Mouse (Mus musculus): Measurements from ENCODE around the gene Tmem131. TPM values are rescaled to one million over a fixed set of nuclear protein-coding genes. Genes with fewer than 3 reads are reported as not detected.
"Not testable (repeated sequence)": the region's sequence is repeated elsewhere in the genome, so short reads cannot be mapped to it uniquely, and the experiment has no call there.

The Tmem131 gene
- polyA plus RNA-seq, 1 experiment from 2014 or later = 13.2 TPM

- Histone ChIP-seq H3K4me1 (replicated peaks) (peaks cover 7% of the 10 kb centered on the region; the same call in 1 of the 2 replicates), H3K36me3 (no peaks in the 10 kb centered on the region), H3K4me2 (replicated peaks) (no peak overlapping the region), H3K27me3 (no peaks in the 10 kb centered on the region), H3K9me3 (no peaks in the 10 kb centered on the region), H3K27ac (no peak overlapping the region), H3K9ac (replicated peaks) (no peak overlapping the region), H3K4me3 (replicated peaks) (no peak overlapping the region)
- no peak for ATAC-seq
- 92% methylated on average over 5 of the region's 5 CpGs for WGBS
Observed at GRCm38 (mm10) chr1:36910397-36910796, 33.1 kb downstream of the Tmem131 start.

- 91% methylated on average over 7 of the region's 7 CpGs for WGBS
- not testable (repeated sequence) for H3K9me3 ChIP-seq; H3K27me3 ChIP-seq; H3K4me2 ChIP-seq (replicated peaks); ATAC-seq; H3K4me1 ChIP-seq (replicated peaks); H3K27ac ChIP-seq; H3K4me3 ChIP-seq (replicated peaks); H3K9ac ChIP-seq (replicated peaks); H3K36me3 ChIP-seq
Observed at GRCm38 (mm10) chr1:36909965-36910364, 33.5 kb downstream of the Tmem131 start.

GRCm38 (mm10) chr1:36905216-36905615 lies 38.2 kb downstream of the Tmem131 start:
- H3K9me3 ChIP-seq = no peaks in the 10 kb centered on the region
- ATAC-seq = no peak
- 94% methylated on average over 3 of the region's 3 CpGs for WGBS
- no peak overlapping the region for H3K27ac ChIP-seq
- no peak overlapping the region for H3K4me2 ChIP-seq (replicated peaks)
- H3K4me1 ChIP-seq (replicated peaks) = peaks cover 13% of the 10 kb centered on the region
- no peak overlapping the region for H3K9ac ChIP-seq (replicated peaks)
- H3K4me3 ChIP-seq (replicated peaks) = no peak overlapping the region
- no peaks in the 10 kb centered on the region for H3K36me3 ChIP-seq
- H3K27me3 ChIP-seq = no peaks in the 10 kb centered on the region

- Histone ChIP-seq H3K27me3 (no peaks in the 10 kb centered on the region), H3K9ac (replicated peaks) (no peak overlapping the region), H3K36me3 (no peaks in the 10 kb centered on the region), H3K4me2 (replicated peaks) (no peak overlapping the region), H3K4me3 (replicated peaks) (no peak overlapping the region), H3K4me1 (replicated peaks) (peaks cover 10% of the 10 kb centered on the region), H3K27ac (no peak overlapping the region), H3K9me3 (no peaks in the 10 kb centered on the region)
- WGBS = 71% methylated on average over 6 of the region's 6 CpGs
- no peak for ATAC-seq
Observed at GRCm38 (mm10) chr1:36904489-36904888, 39.0 kb downstream of the Tmem131 start.

GRCm38 (mm10) chr1:36904084-36904451 lies 39.4 kb downstream of the Tmem131 start:
- no peak for ATAC-seq
- no peak overlapping the region for H3K27ac ChIP-seq

GRCm38 (mm10) chr1:36903376-36904083 lies 39.9 kb downstream of the Tmem131 start:
- peaks cover 13% of the 10 kb centered on the region for H3K4me1 ChIP-seq (replicated peaks)
- H3K36me3 ChIP-seq = no peaks in the 10 kb centered on the region
- no peaks in the 10 kb centered on the region for H3K27me3 ChIP-seq
- no peak overlapping the region for H3K4me3 ChIP-seq (replicated peaks)
- no peak overlapping the region for H3K4me2 ChIP-seq (replicated peaks)
- 95% methylated on average over 15 of the region's 15 CpGs for WGBS
- ATAC-seq = peak; percentile 43; the same call in 1 of the 2 replicates
- no peaks in the 10 kb centered on the region for H3K9me3 ChIP-seq
- no peak overlapping the region for H3K9ac ChIP-seq (replicated peaks)
- H3K27ac ChIP-seq = no peak overlapping the region

More at GRCm38 (mm10) chr1:36904084-36904451, 39.4 kb downstream of the Tmem131 start:
- WGBS = 54% methylated on average over 3 of the region's 3 CpGs
- H3K27me3 ChIP-seq = no peaks in the 10 kb centered on the region
- no peaks in the 10 kb centered on the region for H3K36me3 ChIP-seq
- H3K4me1 ChIP-seq (replicated peaks) = peaks cover 11% of the 10 kb centered on the region
- H3K4me2 ChIP-seq (replicated peaks) = no peak overlapping the region
- H3K9ac ChIP-seq (replicated peaks) = no peak overlapping the region
- no peaks in the 10 kb centered on the region for H3K9me3 ChIP-seq
- H3K4me3 ChIP-seq (replicated peaks) = no peak overlapping the region

- peaks cover 13% of the 10 kb centered on the region for H3K4me1 ChIP-seq (replicated peaks)
- 90% methylated on average over 11 of the region's 11 CpGs for WGBS
- H3K27ac ChIP-seq = no peak overlapping the region
- H3K36me3 ChIP-seq = no peaks in the 10 kb centered on the region
- H3K4me3 ChIP-seq (replicated peaks) = no peak overlapping the region
- no peaks in the 10 kb centered on the region for H3K27me3 ChIP-seq
- no peak overlapping the region for H3K9ac ChIP-seq (replicated peaks)
- no peak for ATAC-seq
- H3K9me3 ChIP-seq = no peaks in the 10 kb centered on the region
- H3K4me2 ChIP-seq (replicated peaks) = no peak overlapping the region
Observed at GRCm38 (mm10) chr1:36902533-36903315, 40.7 kb downstream of the Tmem131 start.

GRCm38 (mm10) chr1:36899622-36900021 lies 43.8 kb downstream of the Tmem131 start:
- no peak overlapping the region for H3K4me3 ChIP-seq (replicated peaks)
- no peaks in the 10 kb centered on the region for H3K36me3 ChIP-seq
- H3K4me2 ChIP-seq (replicated peaks) = no peak overlapping the region
- WGBS = 98% methylated on average over 2 of the region's 2 CpGs
- no peak for ATAC-seq
- no peak overlapping the region for H3K9ac ChIP-seq (replicated peaks)
- no peaks in the 10 kb centered on the region for H3K9me3 ChIP-seq
- H3K4me1 ChIP-seq (replicated peaks) = peaks cover 11% of the 10 kb centered on the region
- no peaks in the 10 kb centered on the region for H3K27me3 ChIP-seq
- no peak overlapping the region for H3K27ac ChIP-seq

GRCm38 (mm10) chr1:36896423-36896822 lies 47.0 kb downstream of the Tmem131 start:
- Histone ChIP-seq H3K36me3 (no peaks in the 10 kb centered on the region), H3K9me3 (no peaks in the 10 kb centered on the region), H3K4me1 (replicated peaks) (peaks cover 12% of the 10 kb centered on the region), H3K27me3 (no peaks in the 10 kb centered on the region), H3K27ac (no peak overlapping the region), H3K4me2 (replicated peaks) (no peak overlapping the region), H3K4me3 (replicated peaks) (no peak overlapping the region), H3K9ac (replicated peaks) (no peak overlapping the region)
- WGBS = 93% methylated on average over 4 of the region's 4 CpGs
- no peak for ATAC-seq

- Histone ChIP-seq H3K36me3 (no peaks in the 10 kb centered on the region), H3K4me1 (replicated peaks) (peaks cover 16% of the 10 kb centered on the region), H3K4me2 (replicated peaks) (no peak overlapping the region), H3K27me3 (no peaks in the 10 kb centered on the region), H3K9me3 (no peaks in the 10 kb centered on the region), H3K4me3 (replicated peaks) (no peak overlapping the region), H3K27ac (no peak overlapping the region), H3K9ac (replicated peaks) (no peak overlapping the region)
- no peak for ATAC-seq
- 87% methylated on average over 3 of the region's 3 CpGs for WGBS
Observed at GRCm38 (mm10) chr1:36895452-36895851, 48.0 kb downstream of the Tmem131 start.

- Histone ChIP-seq H3K36me3 (no peaks in the 10 kb centered on the region), H3K4me3 (replicated peaks) (no peak overlapping the region), H3K27ac (no peak overlapping the region), H3K9ac (replicated peaks) (no peak overlapping the region), H3K4me2 (replicated peaks) (no peak overlapping the region), H3K4me1 (replicated peaks) (peaks cover 16% of the 10 kb centered on the region), H3K9me3 (no peaks in the 10 kb centered on the region), H3K27me3 (no peaks in the 10 kb centered on the region)
- ATAC-seq = no peak
- WGBS = 97% methylated on average over 3 of the region's 3 CpGs
Observed at GRCm38 (mm10) chr1:36894136-36894535, 49.3 kb downstream of the Tmem131 start.

- H3K4me3 ChIP-seq (replicated peaks); H3K27ac ChIP-seq; ATAC-seq; H3K4me2 ChIP-seq (replicated peaks); H3K36me3 ChIP-seq; H3K9ac ChIP-seq (replicated peaks); H3K9me3 ChIP-seq; H3K27me3 ChIP-seq: not testable (repeated sequence)
- H3K4me1 ChIP-seq (replicated peaks) = peaks cover 12% of the 10 kb centered on the region
- WGBS = 96% methylated on average over 5 of the region's 5 CpGs
Observed at GRCm38 (mm10) chr1:36893720-36894119, 49.7 kb downstream of the Tmem131 start.

Measured in midbrain, embryonic 13.5 days (tissue).